Mouse (Mus musculus): ENCODE measurements around the gene Kcnrg.

DNA sequence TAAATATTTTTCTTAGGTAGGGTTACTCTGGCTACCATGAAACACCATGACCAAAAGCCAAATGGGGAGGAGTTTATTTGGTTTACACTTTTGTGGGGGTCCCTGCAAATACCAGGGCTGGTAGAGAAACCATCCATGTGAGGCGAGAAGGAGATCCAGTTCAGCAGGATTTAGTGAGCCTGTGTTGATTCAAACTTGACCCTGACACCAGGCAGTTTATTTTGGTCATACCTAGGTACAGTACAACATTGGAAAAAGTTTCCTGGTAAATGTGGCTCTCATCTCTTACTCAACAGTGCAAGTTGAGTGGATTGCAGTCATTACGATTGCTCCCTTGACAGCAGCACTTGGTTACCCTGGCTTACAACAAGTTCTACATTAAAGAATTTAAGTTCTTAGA is 6.1 kb downstream of the Kcnrg start:
- TF ChIP-seq EP300 (optimal IDR thresholded peaks at IDR 0.05) (no peak), CTCF (IDR thresholded peaks at IDR 0.05; ENCODE audit: low read depth) (no peak)

All from stomach, postnatal 0 days (tissue).